ENCODE assay signal across 23 mouse cellular contexts in genomic region chr3:94375861-94376260, GRCm38 (mm10). TPM values are rescaled to one million over a fixed set of nuclear protein-coding genes. Genes with fewer than 3 reads are reported as not detected.
"Had no signal": no experiment of that assay in that cellular context is flagged by ENCODE, and none has a peak within 500 bp of the region (broad histone marks: within the 10 kb centered on the region; RNA-seq: fewer than 3 reads in every experiment).

No protein-coding gene starts in this region.

- H3K4me3 ChIP-seq: left cerebral cortex, adult 2 months; liver, embryonic 13.5 days; midbrain, embryonic 12.5 days; myocyte; neural tube, embryonic 13.5 days had no signal

- H3K27ac ChIP-seq: left cerebral cortex, adult 2 months; liver, embryonic 13.5 days; macrophage; midbrain, embryonic 12.5 days; neural tube, embryonic 13.5 days; stomach, postnatal 0 days had no signal

- H3K36me3 ChIP-seq: liver, embryonic 13.5 days; midbrain, embryonic 12.5 days; neural tube, embryonic 13.5 days had no signal

- H3K9ac ChIP-seq: liver, embryonic 13.5 days; lung, embryonic 14.5 days; midbrain, embryonic 12.5 days; neural tube, embryonic 13.5 days had no signal

- H3K9me3 ChIP-seq: liver, embryonic 13.5 days; midbrain, embryonic 12.5 days; neural tube, embryonic 13.5 days had no signal

- H3K4me2 ChIP-seq: liver, embryonic 13.5 days; lung, embryonic 14.5 days; midbrain, embryonic 12.5 days; neural tube, embryonic 13.5 days had no signal

- ATAC-seq: intestine, postnatal 0 days; lung, postnatal 0 days; midbrain, embryonic 16.5 days had no signal

- DNase-seq: kidney, adult 2 months; kidney, postnatal 10 days; kidney, postnatal 36 days; layer of hippocampus, postnatal 36 days; liver, embryonic 13.5 days; lung, embryonic 14.5 days; right cerebral cortex, postnatal 14 days; right cerebral cortex, postnatal 4 days had no signal

RNA-seq across cellular contexts. Expression of gene Rorc, which starts 3.3 kb away (rescaled TPM):
- polyA plus RNA-seq: macrophage had no signal

RNA-seq across cellular contexts. Expression of gene C2cd4d, which starts 13.6 kb away (rescaled TPM):
- polyA plus RNA-seq: liver, embryonic 13.5 days; liver, embryonic 16.5 days; macrophage; myocyte had no signal

RNA-seq across cellular contexts. Expression of gene Lingo4, which starts 22.5 kb away (rescaled TPM):
- polyA plus RNA-seq: limb, embryonic 11.5 days; macrophage; myocyte had no signal

RNA-seq across cellular contexts. Expression of gene Them5, which starts 34.0 kb away (rescaled TPM):
- polyA plus RNA-seq: intestine, embryonic 14.5 days; intestine, postnatal 0 days; kidney, embryonic 14.5 days; limb, embryonic 11.5 days; liver, adult 2 months; liver, embryonic 13.5 days; liver, embryonic 16.5 days; macrophage; midbrain, embryonic 12.5 days; midbrain, embryonic 16.5 days; myocyte; neural tube, embryonic 13.5 days; urinary bladder, adult 2 months had no signal
